Mouse (Mus musculus) forebrain, embryonic 14.5 days (tissue): ENCODE data around the gene Hs6st2. TPM values are rescaled to one million over a fixed set of nuclear protein-coding genes. Genes with fewer than 3 reads are reported as not detected.

Source experiments
- ATAC-seq: fragments of 200-750 bp; cut with Nextera tagmentation; 2 replicates; pipeline ENCODE4 v1.8.0; 2017; ENCODE audit warnings: mild to moderate bottlenecking, moderate library complexity
- DNase-seq: peaks from one replicate; pipeline ENCODE4 v3.0.0-alpha.2; 2015; ENCODE audit warnings: low spot score
- H3K27ac ChIP-seq: fragments of 300-500 bp; sonication (generic); 2 replicates; pipeline ENCODE4 v1.5.1; 2014; ENCODE audit warnings: low read depth, mild to moderate bottlenecking, control low read depth, low read length, moderate library complexity
- H3K27me3 ChIP-seq: fragments of 300-500 bp; sonication (generic); replicated peaks from 2 replicates; pipeline ENCODE4 v1.6.1; 2014; ENCODE audit warnings: low read length, control low read depth, mixed read lengths; ENCODE audit not compliant: control insufficient read depth, insufficient read depth
- H3K36me3 ChIP-seq: fragments of 300-500 bp; sonication (generic); 2 replicates; pipeline ENCODE4 v1.6.1; 2014; ENCODE audit warnings: low read length, control low read depth; ENCODE audit not compliant: control insufficient read depth, insufficient read depth
- H3K4me1 ChIP-seq: fragments of 300-500 bp; sonication (generic); 2 replicates; pipeline ENCODE4 v1.6.1; 2014; ENCODE audit warnings: antibody characterized with exemption, low read length, control low read depth; ENCODE audit not compliant: control insufficient read depth, insufficient read depth
- H3K4me2 ChIP-seq: fragments of 300-500 bp; sonication (generic); 2 replicates; pipeline ENCODE4 v1.6.1; 2014; ENCODE audit warnings: mild to moderate bottlenecking, control low read depth, low read length
- H3K4me3 ChIP-seq: fragments of 300-500 bp; sonication (generic); 2 replicates; pipeline ENCODE4 v1.5.1; 2014; ENCODE audit warnings: low read depth, low read length, control low read depth
- H3K9ac ChIP-seq: fragments of 300-500 bp; sonication (generic); 2 replicates; pipeline ENCODE4 v1.6.1; 2014; ENCODE audit warnings: mild to moderate bottlenecking, low read length, control low read depth, moderate library complexity
- H3K9me3 ChIP-seq: fragments of 300-500 bp; sonication (generic); replicated peaks from 2 replicates; pipeline ENCODE4 v1.6.1; 2016; ENCODE audit warnings: low read length, control low read depth, mixed read lengths; ENCODE audit not compliant: control insufficient read depth
- WGBS: fragments of 180-500 bp; shearing (Covaris S2); extraction: QIAGEN DNeasy Blood & Tissue Kit; methylation state at CpG from one replicate; pipeline ENCODE4 v1.1.7; 2014; 5-methylcytosine and 5-hydroxymethylcytosine counted together
- polyA plus RNA-seq: library from polyadenylated mRNA; unstranded; fragments of >200 nt; fragmentation: Nextera tagmentation; extraction: Ambion mirVana; gene quantifications from 2 replicates; pipeline ENCODE4 v1.2.1, GENCODE M21; 2014

Gene Hs6st2
- polyA plus RNA-seq, 1 experiment from 2014 or later, result 36.2 TPM

DNA sequence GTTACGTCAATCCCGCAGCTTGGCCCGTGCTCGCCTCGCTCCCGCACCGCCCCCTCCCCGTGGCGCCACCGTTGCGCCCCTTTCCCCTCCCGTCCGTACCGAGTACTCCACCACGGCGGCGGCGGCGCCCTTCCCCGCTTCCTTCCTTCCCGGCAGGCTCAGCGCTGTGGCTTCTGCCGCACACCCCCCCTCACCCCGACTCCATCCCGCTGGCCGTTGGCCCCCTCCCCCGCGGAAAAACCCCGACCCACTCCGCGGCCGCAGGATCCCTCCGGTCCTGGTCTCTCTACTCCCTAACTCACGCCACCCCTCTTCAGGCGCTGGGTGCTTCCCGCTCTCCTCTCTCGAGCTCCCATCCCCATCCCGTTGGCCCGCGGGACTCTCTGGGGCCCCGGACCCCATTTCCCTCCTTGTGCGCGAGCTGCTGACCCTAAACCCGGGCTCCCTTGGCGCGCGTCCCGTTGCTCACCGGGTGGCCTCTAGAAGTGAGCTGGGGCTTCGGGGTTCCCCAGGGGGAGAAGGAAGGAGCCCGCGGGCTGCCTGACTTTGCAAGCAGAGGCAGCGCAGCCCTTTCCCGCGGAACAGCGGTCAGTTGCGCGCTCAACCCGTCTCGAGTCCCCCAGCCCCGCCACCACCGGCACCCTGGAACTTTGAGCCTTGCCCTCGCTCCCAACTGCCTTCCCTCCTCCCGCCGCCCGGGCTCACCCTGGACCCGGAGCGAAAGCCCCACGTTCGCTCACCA lies 1.1 kb downstream of the Hs6st2 start:
- Histone ChIP-seq H3K36me3 (no peaks in the 10 kb centered on the region), H3K9me3 (no peaks in the 10 kb centered on the region), H3K4me1 (no peaks in the 10 kb centered on the region), H3K4me3 (peak overlapping the region; percentile 40), H3K27me3 (no peaks in the 10 kb centered on the region), H3K27ac (peak overlapping the region; percentile 54), H3K9ac (peak overlapping the region; percentile 68), H3K4me2 (peak overlapping the region; percentile 73)
- ATAC-seq (peak; percentile 82), DNase-seq (peak; percentile 72)
- 32% methylated on average over 60 of the region's 70 CpGs for WGBS

DNA sequence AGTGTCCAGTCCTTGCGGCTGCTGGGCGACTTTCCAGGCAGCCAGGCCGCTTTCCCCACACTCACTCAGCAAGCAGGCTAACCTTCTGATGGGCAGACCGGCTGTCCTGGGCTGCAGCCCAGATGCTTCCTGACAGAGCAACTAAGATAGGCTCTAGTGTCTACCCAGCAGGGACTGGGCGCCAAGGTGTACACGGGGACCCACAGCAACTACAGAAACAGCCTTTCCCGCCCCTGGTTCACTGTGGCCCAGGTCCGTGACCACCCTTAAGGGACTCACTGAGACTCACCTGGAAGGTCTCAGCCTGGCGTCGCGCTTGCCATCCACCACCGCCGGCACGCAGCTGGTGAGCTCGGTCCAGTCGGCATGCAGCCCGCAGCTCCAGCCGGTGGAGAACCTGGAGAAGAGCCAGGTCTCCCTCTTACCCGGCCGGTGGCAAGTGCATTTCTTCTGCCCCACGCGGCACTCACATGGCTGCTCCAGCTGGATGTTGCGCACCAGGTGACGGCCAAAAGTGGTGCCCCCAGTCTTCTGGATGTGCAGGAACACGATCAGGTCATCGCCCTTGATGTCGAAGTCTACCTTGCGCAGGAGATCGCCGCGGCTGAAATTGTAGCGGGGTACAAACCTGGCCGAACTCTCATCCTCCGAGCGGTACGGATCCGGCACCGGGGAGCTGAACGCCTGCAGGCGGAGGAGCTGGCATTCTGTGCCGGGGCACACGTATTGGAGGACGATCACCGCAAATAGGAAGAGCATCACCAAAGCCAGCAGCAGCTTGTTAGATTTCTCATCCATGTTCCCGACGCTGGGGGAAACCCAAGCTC lies 1.8 kb downstream of the Hs6st2 start:
- H3K9me3 ChIP-seq, result no peaks in the 10 kb centered on the region
- H3K4me1 ChIP-seq, result no peaks in the 10 kb centered on the region
- peak overlapping the region; percentile 73 for H3K4me2 ChIP-seq
- peak overlapping the region; percentile 40 for H3K4me3 ChIP-seq
- peak; percentile 13 for DNase-seq
- no peaks in the 10 kb centered on the region for H3K27me3 ChIP-seq
- H3K36me3 ChIP-seq, result no peaks in the 10 kb centered on the region
- 38% methylated on average over 46 of the region's 46 CpGs for WGBS
- H3K27ac ChIP-seq, result no peak overlapping the region; the same call in 1 of the 2 replicates
- peak; percentile 56 for ATAC-seq
- H3K9ac ChIP-seq, result peak overlapping the region; percentile 68

DNA sequence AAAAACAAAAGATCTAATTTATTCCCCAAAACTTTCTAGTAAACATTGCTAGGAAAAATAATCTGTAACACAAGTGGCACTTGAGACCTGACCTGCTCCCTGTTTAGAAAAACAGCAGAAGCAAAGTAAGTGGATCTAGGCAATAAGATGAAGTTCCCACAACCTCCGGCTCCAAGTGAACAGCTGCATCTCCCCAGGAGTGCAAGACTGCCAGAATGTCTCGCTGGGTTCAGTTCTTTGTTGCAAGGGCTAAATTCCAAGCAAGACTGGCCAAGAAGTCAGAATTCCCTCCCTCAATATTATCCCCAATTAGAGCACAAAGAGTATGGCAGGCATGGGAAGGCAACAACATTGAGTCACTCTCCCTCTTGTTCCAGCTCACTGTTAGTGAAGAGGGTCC lies 23.4 kb downstream of the Hs6st2 start:
- Histone ChIP-seq H3K9me3 (no peaks in the 10 kb centered on the region), H3K9ac (no peak overlapping the region), H3K27me3 (no peaks in the 10 kb centered on the region), H3K4me2 (no peak overlapping the region), H3K27ac (no peak overlapping the region), H3K4me3 (no peak overlapping the region), H3K36me3 (no peaks in the 10 kb centered on the region), H3K4me1 (no peaks in the 10 kb centered on the region)
- 39% methylated on average over 2 of the region's 2 CpGs for WGBS
- no peak for DNase-seq
- no peak for ATAC-seq

DNA sequence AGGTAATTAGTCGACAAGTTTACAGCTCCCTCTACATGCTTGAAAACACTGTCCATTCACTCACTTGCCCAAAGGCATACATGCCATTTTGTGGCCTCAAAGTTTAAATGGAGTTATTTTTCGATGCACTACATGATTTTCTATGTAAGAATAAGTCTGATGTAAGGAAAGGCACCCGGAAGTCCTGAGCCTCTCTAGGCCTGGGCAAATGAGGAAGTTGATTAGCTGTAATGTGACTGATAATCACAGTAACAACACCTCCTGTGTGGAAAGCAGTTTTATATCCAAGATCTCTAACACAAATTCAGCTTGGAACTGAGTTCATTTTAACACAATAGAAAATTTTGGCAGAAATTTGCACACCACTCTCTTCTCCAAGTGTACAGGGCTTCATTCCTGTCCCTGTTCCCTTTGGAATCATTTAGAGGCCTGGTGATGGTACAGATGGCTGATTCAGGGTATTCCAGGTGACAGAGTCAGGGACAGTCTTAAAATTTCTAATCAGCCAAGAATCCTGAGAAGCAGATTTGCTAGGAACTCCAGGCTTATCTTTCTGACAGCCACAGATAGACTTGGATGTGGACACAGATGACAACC lies 38.9 kb downstream of the Hs6st2 start:
- no peaks in the 10 kb centered on the region for H3K27me3 ChIP-seq
- H3K9ac ChIP-seq, result no peak overlapping the region
- H3K4me1 ChIP-seq, result no peaks in the 10 kb centered on the region
- no peaks in the 10 kb centered on the region for H3K9me3 ChIP-seq
- no peaks in the 10 kb centered on the region for H3K36me3 ChIP-seq
- DNase-seq, result no peak
- H3K27ac ChIP-seq, result no peak overlapping the region
- WGBS, result 82% methylated on average over 3 of the region's 3 CpGs
- H3K4me3 ChIP-seq, result no peak overlapping the region
- no peak overlapping the region for H3K4me2 ChIP-seq
- no peak for ATAC-seq

DNA sequence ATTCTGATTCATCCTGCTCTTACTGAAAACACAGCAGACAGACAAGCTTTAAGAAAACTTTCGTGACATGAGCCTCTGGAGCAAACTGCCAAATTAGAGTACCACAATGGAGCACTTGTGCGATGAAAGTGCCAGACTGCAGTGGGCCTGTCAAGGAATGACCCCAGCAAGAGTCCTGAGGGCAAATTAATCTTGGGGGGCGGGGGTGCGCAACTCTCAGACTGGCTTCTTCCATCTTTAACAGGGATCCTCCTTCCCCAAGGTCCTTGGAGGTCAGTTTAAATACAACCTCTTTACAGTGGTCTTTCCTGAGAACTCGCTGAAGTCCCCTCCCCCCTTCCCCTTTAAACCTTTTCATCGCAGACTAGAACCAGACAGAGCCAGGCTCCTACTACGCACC lies 45.9 kb downstream of the Hs6st2 start:
- WGBS, result 68% methylated on average over 7 of the region's 7 CpGs
- ATAC-seq (no peak), DNase-seq (no peak)

DNA sequence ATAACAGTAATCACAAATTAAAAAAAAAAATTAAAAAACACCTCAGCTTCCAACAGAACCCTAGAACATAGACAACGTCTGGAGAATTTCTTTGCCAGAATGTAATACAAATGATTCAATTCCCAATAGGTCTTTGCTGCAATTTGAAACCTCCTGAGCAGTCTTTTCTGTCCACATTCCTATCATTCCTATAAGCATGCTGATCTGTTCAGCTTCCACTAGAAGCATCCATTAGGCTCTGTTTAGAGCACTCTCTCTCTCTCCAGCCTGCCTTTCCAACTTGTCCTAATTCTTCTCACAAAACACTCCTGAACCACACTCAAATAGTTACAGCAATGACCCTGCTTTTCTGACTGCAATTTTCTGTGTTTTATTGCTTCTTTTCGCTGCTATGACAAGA lies 50.3 kb downstream of the Hs6st2 start:
- no peak overlapping the region for H3K4me3 ChIP-seq
- H3K9me3 ChIP-seq, result no peaks in the 10 kb centered on the region
- 65% methylated on average over 2 of the region's 2 CpGs for WGBS
- no peak overlapping the region for H3K27ac ChIP-seq
- H3K9ac ChIP-seq, result no peak overlapping the region
- no peak overlapping the region for H3K4me2 ChIP-seq
- H3K36me3 ChIP-seq, result no peaks in the 10 kb centered on the region
- H3K27me3 ChIP-seq, result no peaks in the 10 kb centered on the region
- DNase-seq (no peak), ATAC-seq (no peak)
- H3K4me1 ChIP-seq, result no peaks in the 10 kb centered on the region

More for the DNA sequence above, 45.9 kb downstream of the Hs6st2 start:
- Histone ChIP-seq H3K27me3 (no peaks in the 10 kb centered on the region), H3K9me3 (no peaks in the 10 kb centered on the region), H3K27ac (no peak overlapping the region), H3K36me3 (no peaks in the 10 kb centered on the region), H3K4me1 (no peaks in the 10 kb centered on the region), H3K4me3 (no peak overlapping the region), H3K9ac (no peak overlapping the region), H3K4me2 (no peak overlapping the region)

DNA sequence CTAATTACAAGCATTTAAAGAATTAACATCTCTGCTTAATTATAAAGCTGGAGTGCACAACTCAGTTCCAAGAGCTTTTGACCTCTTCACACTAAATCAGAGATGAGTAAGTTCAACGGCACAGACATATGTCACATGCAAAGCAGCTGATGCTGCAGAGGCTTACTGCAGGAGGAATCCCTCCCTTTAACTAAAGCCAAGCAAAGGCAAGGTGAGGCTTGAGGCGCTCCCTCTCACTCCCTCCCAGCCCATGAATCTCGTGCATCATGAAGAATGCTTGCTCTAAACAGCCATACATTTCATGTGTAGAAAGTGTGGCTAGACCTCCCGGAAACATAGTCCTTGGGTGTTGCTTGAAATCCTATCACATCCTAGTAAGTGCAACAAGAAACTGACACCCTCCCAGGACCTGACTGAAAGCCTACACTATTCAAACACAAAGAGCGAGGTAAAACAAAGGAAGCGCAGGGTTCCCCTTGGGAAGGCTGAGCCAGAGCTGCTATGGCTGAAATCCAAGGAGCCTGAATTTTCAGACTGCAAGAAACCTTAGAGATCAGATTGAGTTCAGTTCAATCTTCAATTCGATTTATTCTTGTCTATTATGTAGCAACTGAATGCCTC lies 67.2 kb downstream of the Hs6st2 start:
- Histone ChIP-seq H3K9ac (no peak overlapping the region), H3K4me3 (no peak overlapping the region), H3K27me3 (no peaks in the 10 kb centered on the region), H3K9me3 (no peaks in the 10 kb centered on the region), H3K4me2 (0 out of 2 replicates have a peak overlapping the region, but pooled peaks have one; percentile 4), H3K27ac (peak overlapping the region; percentile 15), H3K36me3 (no peaks in the 10 kb centered on the region), H3K4me1 (no peaks in the 10 kb centered on the region)
- peak; percentile 41 for DNase-seq
- ATAC-seq, result peak; percentile 57; the same call in 1 of the 2 replicates
- 33% methylated on average over 7 of the region's 7 CpGs for WGBS

DNA sequence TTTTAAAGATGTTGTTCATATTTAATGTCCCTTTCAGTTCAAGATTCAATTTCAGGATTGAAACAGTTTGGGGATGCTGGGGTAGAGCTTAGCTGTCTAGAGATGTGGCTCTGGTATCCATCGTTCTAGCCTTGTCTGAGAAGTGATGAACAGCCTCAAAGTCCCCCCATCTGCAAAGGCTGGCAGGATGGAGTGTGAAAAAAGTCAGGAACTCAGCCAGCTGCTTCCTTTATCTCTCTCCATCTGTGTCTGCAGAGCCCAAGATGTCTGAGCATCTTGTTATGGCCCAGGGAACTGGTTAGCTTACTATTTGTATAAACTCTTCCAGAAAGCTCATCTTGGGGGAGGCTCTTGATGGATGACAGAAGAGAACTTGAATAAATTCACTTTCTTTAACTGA lies 70.9 kb downstream of the Hs6st2 start:
- Histone ChIP-seq H3K27ac (no peak overlapping the region), H3K27me3 (no peaks in the 10 kb centered on the region), H3K4me1 (no peaks in the 10 kb centered on the region), H3K4me2 (no peak overlapping the region), H3K36me3 (no peaks in the 10 kb centered on the region), H3K9me3 (no peaks in the 10 kb centered on the region), H3K9ac (no peak overlapping the region), H3K4me3 (no peak overlapping the region)
- DNase-seq (peak; percentile 59), ATAC-seq (peak; percentile 67; the same call in 1 of the 2 replicates)
- 48% methylated on average over 1 of the region's 1 CpGs for WGBS
